Mouse (Mus musculus) kidney, embryonic 16.5 days (tissue): ENCODE data around the gene 1110004F10Rik. TPM values are rescaled to one million over a fixed set of nuclear protein-coding genes. Genes with fewer than 3 reads are reported as not detected.

Experiments
- polyA plus RNA-seq: library from polyadenylated mRNA; unstranded; fragments of >200 nt; fragmentation: Nextera tagmentation; extraction: Ambion mirVana; gene quantifications from 2 replicates; pipeline ENCODE4 v1.2.1, GENCODE M21; 2015

1110004F10Rik gene
- polyA plus RNA-seq, 1 experiment from 2014 or later: 275 TPM

Other genes with a start within 250 kb of the 1110004F10Rik start
- 18.6 and 18.9 TPM in 2 replicates for gene Sox6, start 601 bp upstream of the 1110004F10Rik start, polyA plus RNA-seq
- gene Gm4353, start 45.2 kb downstream of the 1110004F10Rik start, polyA plus RNA-seq: 1.1 and 2.7 TPM in 2 replicates